Comparison of ENCODE assay signal across 5 mouse cellular contexts in the genomic region with DNA sequence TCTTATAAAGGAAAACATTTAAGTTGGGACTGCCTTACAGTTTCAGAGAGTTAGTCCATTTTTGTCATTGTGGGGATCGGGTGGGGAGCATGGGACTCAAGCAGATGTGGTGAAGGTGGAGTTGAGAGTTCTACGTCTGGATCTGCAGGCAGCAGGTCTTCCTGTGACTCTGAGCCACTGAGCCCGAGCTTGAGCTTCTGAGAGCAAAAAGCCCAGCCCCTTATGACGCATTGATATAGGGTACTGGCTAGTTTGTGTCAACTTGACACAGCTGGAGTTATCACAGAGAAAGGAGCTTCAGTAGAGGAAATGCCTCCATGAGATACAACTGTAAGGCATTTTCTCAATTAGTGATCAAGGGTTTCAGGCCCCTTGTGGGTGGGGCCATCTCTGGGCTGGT.
DNase-seq lines count a peak whose midpoint lies in the region; ATAC-seq lines count a peak whose summit lies in the region.
"Not testable (repeated sequence)": the region's sequence is repeated elsewhere in the genome, so short reads cannot be mapped to it uniquely, and the experiment has no call there.

No protein-coding gene starts in this region.

- not testable (repeated sequence) for H3K4me2 ChIP-seq in liver, embryonic 11.5 days; liver, embryonic 12.5 days; liver, embryonic 13.5 days

- H3K9ac ChIP-seq in liver, embryonic 11.5 days (ENCODE audit: low read depth, low read length); liver, embryonic 12.5 days; liver, embryonic 13.5 days: not testable (repeated sequence)

- not testable (repeated sequence) for H3K4me1 ChIP-seq in liver, embryonic 11.5 days (replicated peaks; ENCODE audit: control insufficient read depth, insufficient read depth, low read length); liver, embryonic 13.5 days (replicated peaks)
- peaks cover 12% of the 10 kb centered on the region for H3K4me1 ChIP-seq in liver, embryonic 12.5 days

- H3K9me3 ChIP-seq in liver, embryonic 11.5 days (ENCODE audit: control insufficient read depth, low read length); liver, embryonic 12.5 days (replicated peaks); liver, embryonic 13.5 days (replicated peaks): not testable (repeated sequence)

- H3K27me3 ChIP-seq in liver, embryonic 11.5 days (replicated peaks; ENCODE audit: control insufficient read depth, insufficient read depth, low read length); liver, embryonic 12.5 days (replicated peaks); liver, embryonic 13.5 days: not testable (repeated sequence)

- not testable (repeated sequence) for H3K4me3 ChIP-seq in liver, embryonic 11.5 days (ENCODE audit: low read depth, low read length); liver, embryonic 12.5 days; liver, embryonic 13.5 days (replicated peaks)

- WGBS in liver, embryonic 11.5 days: 59% methylated on average over 4 of the region's 4 CpGs
- WGBS in liver, embryonic 12.5 days (ENCODE audit: insufficient replicate concordance): 41% methylated on average over 4 of the region's 4 CpGs
- WGBS in liver, embryonic 13.5 days (ENCODE audit: insufficient replicate concordance): 26% methylated on average over 4 of the region's 4 CpGs

- peak; percentile 55; the same call in 1 of the 2 replicates for ATAC-seq in liver, embryonic 11.5 days (replicated peaks; ENCODE audit: low FRiP score)
- ATAC-seq in liver, embryonic 12.5 days: peak; percentile 64
- ATAC-seq in liver, embryonic 13.5 days (ENCODE audit: low read depth): peak; percentile 67

- peak; percentile 21 for DNase-seq in CD4-positive helper T cell, adult 2 months (ENCODE audit: low read depth, low spot score)
- DNase-seq in induced T-regulatory cell, adult 2 months (ENCODE audit: low read depth): peak; percentile 4
- not testable (repeated sequence) for DNase-seq in liver, embryonic 11.5 days (ENCODE audit: low spot score)
- DNase-seq in liver, embryonic 13.5 days: peak; percentile 3

- not testable (repeated sequence) for H3K36me3 ChIP-seq in liver, embryonic 11.5 days (ENCODE audit: control insufficient read depth, insufficient read depth, low read length); liver, embryonic 12.5 days; liver, embryonic 13.5 days

- H3K27ac ChIP-seq in liver, embryonic 11.5 days (ENCODE audit: low read depth, low read length); liver, embryonic 12.5 days; liver, embryonic 13.5 days: not testable (repeated sequence)
